Mouse (Mus musculus) c-Kit-positive CD71-positive TER-119-negative erythroid progenitor cells, embryonic 14.5 days (primary cell): Measurements from ENCODE around the gene Slc22a15.
A peak's percentile ranks its signal among the peaks of the same experiment; 100 is the strongest.

ENCODE experiments used
- DNase-seq: peaks from one replicate; pipeline ENCODE4 v3.0.0-alpha.2; 2013; ENCODE audit warnings: low read depth

Slc22a15 gene

GRCm38 (mm10) chr3:101916525-101916924 is 7.7 kb downstream of the Slc22a15 start:
- no peak for DNase-seq

- DNase-seq = no peak
Observed at GRCm38 (mm10) chr3:101915048-101915801, 9.0 kb downstream of the Slc22a15 start.

- DNase-seq = no peak
Observed at GRCm38 (mm10) chr3:101914266-101914665, 10.0 kb downstream of the Slc22a15 start.

- no peak for DNase-seq
Observed at GRCm38 (mm10) chr3:101912041-101912440, 12.2 kb downstream of the Slc22a15 start.

- DNase-seq = no peak
Observed at GRCm38 (mm10) chr3:101907049-101907448, 17.2 kb downstream of the Slc22a15 start.

GRCm38 (mm10) chr3:101904776-101905175 is 19.5 kb downstream of the Slc22a15 start:
- no peak for DNase-seq

- no peak for DNase-seq
Observed at GRCm38 (mm10) chr3:101903091-101903490, 21.2 kb downstream of the Slc22a15 start.

- no peak for DNase-seq
Observed at GRCm38 (mm10) chr3:101902344-101902743, 21.9 kb downstream of the Slc22a15 start.

- no peak for DNase-seq
Observed at GRCm38 (mm10) chr3:101897377-101897974, 26.8 kb downstream of the Slc22a15 start.

GRCm38 (mm10) chr3:101896893-101897292 is 27.4 kb downstream of the Slc22a15 start:
- DNase-seq = peak; percentile 41

- no peak for DNase-seq
Observed at GRCm38 (mm10) chr3:101895376-101895910, 28.8 kb downstream of the Slc22a15 start.

- DNase-seq = no peak
Observed at GRCm38 (mm10) chr3:101885591-101885990, 38.7 kb downstream of the Slc22a15 start.

- DNase-seq = no peak
Observed at GRCm38 (mm10) chr3:101885041-101885440, 39.2 kb downstream of the Slc22a15 start.

GRCm38 (mm10) chr3:101883902-101884301 is 40.4 kb downstream of the Slc22a15 start:
- no peak for DNase-seq

GRCm38 (mm10) chr3:101881721-101882120 is 42.5 kb downstream of the Slc22a15 start:
- no peak for DNase-seq

GRCm38 (mm10) chr3:101880818-101881217 is 43.4 kb downstream of the Slc22a15 start:
- no peak for DNase-seq

GRCm38 (mm10) chr3:101878136-101878535 is 46.1 kb downstream of the Slc22a15 start:
- no peak for DNase-seq

- DNase-seq = no peak
Observed at GRCm38 (mm10) chr3:101876459-101877285, 47.6 kb downstream of the Slc22a15 start.

- DNase-seq = no peak
Observed at GRCm38 (mm10) chr3:101875258-101875920, 48.9 kb downstream of the Slc22a15 start.

GRCm38 (mm10) chr3:101873061-101873675 is 51.1 kb downstream of the Slc22a15 start:
- no peak for DNase-seq

- DNase-seq = no peak
Observed at GRCm38 (mm10) chr3:101871951-101872350, 52.3 kb downstream of the Slc22a15 start.
